Mouse (Mus musculus) cortical plate, adult 2 months (tissue): ENCODE measurements at regions not wholly inside any gene's neighbourhood (a gene's known extent, or its start where the extent isn't known, plus 50 kb on each side); places are given as distances from the start of the nearest gene placed in this dataset.
A peak's percentile ranks its signal among the peaks of the same experiment; 100 is the strongest.

ENCODE experiments used
- H3K27ac ChIP-seq: fragments of 200-500 bp; 2 replicates; pipeline ENCODE4 v1.5.1; 2012; ENCODE audit warnings: low read length, control low read depth, inconsistent platforms; ENCODE audit not compliant: insufficient read depth
- H3K4me1 ChIP-seq: fragments of 200-500 bp; 2 replicates; pipeline ENCODE4 v1.6.1; 2011; ENCODE audit warnings: low read length; ENCODE audit not compliant: control insufficient read depth, insufficient read depth
- H3K4me3 ChIP-seq: fragments of 200-500 bp; 2 replicates; pipeline ENCODE4 v1.5.1; 2011; ENCODE audit warnings: mild to moderate bottlenecking, low read length, control low read depth; ENCODE audit not compliant: insufficient read depth
- CTCF ChIP-seq: fragments of 200-500 bp; IDR thresholded peaks from 2 replicates; pipeline ENCODE4 v1.5.1; 2011; ENCODE audit warnings: mild to moderate bottlenecking, control low read depth, low read length; ENCODE audit not compliant: insufficient read depth; ENCODE audit errors: extremely low read depth
- POLR2A ChIP-seq: fragments of 200-500 bp; IDR thresholded peaks from 2 replicates; pipeline ENCODE4 v1.6.1; 2011; ENCODE audit warnings: mild to moderate bottlenecking, low read length, control low read depth; ENCODE audit not compliant: insufficient read depth; ENCODE audit errors: extremely low read depth

GRCm38 (mm10) chr10:113161486-113161885, 232.7 kb upstream of the Atxn7l3b start:
- no peak for TF ChIP-seq CTCF
- no peak for TF ChIP-seq POLR2A
- Histone ChIP-seq H3K27ac (no peak overlapping the region), H3K4me3 (no peak overlapping the region), H3K4me1 (no peaks in the 10 kb centered on the region)

GRCm38 (mm10) chr10:113160055-113160454, 231.3 kb upstream of the Atxn7l3b start:
- Histone ChIP-seq H3K27ac (no peak overlapping the region), H3K4me3 (no peak overlapping the region), H3K4me1 (no peaks in the 10 kb centered on the region)
- TF ChIP-seq POLR2A (no peak), CTCF (no peak)

- TF ChIP-seq POLR2A = no peak
- no peak for TF ChIP-seq CTCF
- H3K27ac ChIP-seq = no peak overlapping the region
- H3K4me1 ChIP-seq = no peaks in the 10 kb centered on the region
- no peak overlapping the region for H3K4me3 ChIP-seq
These were observed 230.2 kb upstream of the Atxn7l3b start for GRCm38 (mm10) chr10:113158988-113159387.

- Histone ChIP-seq H3K4me3 (no peak overlapping the region), H3K4me1 (no peaks in the 10 kb centered on the region), H3K27ac (no peak overlapping the region)
- no peak for TF ChIP-seq CTCF
- TF ChIP-seq POLR2A = no peak
These were observed 212.8 kb upstream of the Atxn7l3b start for GRCm38 (mm10) chr10:113141606-113142005.

- Histone ChIP-seq H3K27ac (no peak overlapping the region), H3K4me3 (no peak overlapping the region), H3K4me1 (no peaks in the 10 kb centered on the region)
- TF ChIP-seq POLR2A (no peak), CTCF (no peak)
These were observed 186.2 kb upstream of the Atxn7l3b start for GRCm38 (mm10) chr10:113114999-113115398.

GRCm38 (mm10) chr10:113105771-113106430, 177.1 kb upstream of the Atxn7l3b start:
- TF ChIP-seq POLR2A (no peak), CTCF (peak; percentile 39; the same call in 1 of the 2 replicates)
- Histone ChIP-seq H3K4me3 (no peak overlapping the region), H3K4me1 (no peaks in the 10 kb centered on the region), H3K27ac (no peak overlapping the region)

- Histone ChIP-seq H3K27ac (no peak overlapping the region), H3K4me1 (no peaks in the 10 kb centered on the region), H3K4me3 (no peak overlapping the region)
- TF ChIP-seq CTCF = no peak
- TF ChIP-seq POLR2A = no peak
These were observed 176.5 kb upstream of the Atxn7l3b start for GRCm38 (mm10) chr10:113105301-113105700.
